Mouse (Mus musculus) large intestine, adult 2 months (tissue): ENCODE results near the gene Cflar. TPM values are rescaled to one million over a fixed set of nuclear protein-coding genes. Genes with fewer than 3 reads are reported as not detected.
"Not testable (repeated sequence)": the region's sequence is repeated elsewhere in the genome, so short reads cannot be mapped to it uniquely, and the experiment has no call there.

ENCODE experiments used
- DNase-seq: peaks from one replicate; pipeline ENCODE4 v3.0.0-alpha.2; 2012; ENCODE audit warnings: low read depth, low spot score
- WGBS: fragments of 180-500 bp; shearing (Covaris S2); methylation state at CpG from one replicate; pipeline ENCODE4 v1.1.7; 2018; 5-methylcytosine and 5-hydroxymethylcytosine counted together
- polyA plus RNA-seq: library from polyadenylated mRNA; depleted of rRNA; stranded (reverse); fragments of >200 nt; gene quantifications from 2 replicates; pipeline ENCODE4 v1.2.3, GENCODE M21; 2012

The Cflar gene
- polyA plus RNA-seq, 1 experiment = 29.0 TPM

- no peak for DNase-seq
- WGBS = 24% methylated on average over 9 of the region's 9 CpGs
These were observed 58.4 kb downstream of the Cflar start for GRCm38 (mm10) chr1:58769701-58770100.

GRCm38 (mm10) chr1:58770111-58770720 is 58.9 kb downstream of the Cflar start:
- DNase-seq = no peak
- WGBS = 23% methylated on average over 7 of the region's 7 CpGs

DNA sequence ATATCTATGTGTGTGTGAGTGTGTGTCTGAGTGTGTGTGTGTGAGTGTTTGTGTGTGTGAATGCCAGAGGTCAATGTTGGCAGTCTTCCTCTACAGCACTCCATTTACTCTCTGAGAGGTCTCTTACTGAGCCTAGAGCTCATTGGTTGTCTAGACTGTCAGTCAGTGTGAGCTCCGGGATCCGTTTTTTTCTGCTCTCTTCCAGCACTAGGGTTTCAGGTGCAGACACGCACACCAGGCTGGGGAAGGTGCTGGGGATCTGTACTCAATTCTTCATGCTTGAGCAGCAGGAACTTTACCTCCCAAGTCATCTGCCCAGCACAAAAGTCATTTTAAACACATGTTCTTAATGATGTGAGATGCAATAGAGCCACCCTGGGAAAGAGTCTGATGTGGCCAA is 60.8 kb downstream of the Cflar start:
- no peak for DNase-seq
- 84% methylated on average over 3 of the region's 3 CpGs for WGBS

- DNase-seq = no peak
These were observed 62.0 kb downstream of the Cflar start for GRCm38 (mm10) chr1:58773280-58773679.

DNA sequence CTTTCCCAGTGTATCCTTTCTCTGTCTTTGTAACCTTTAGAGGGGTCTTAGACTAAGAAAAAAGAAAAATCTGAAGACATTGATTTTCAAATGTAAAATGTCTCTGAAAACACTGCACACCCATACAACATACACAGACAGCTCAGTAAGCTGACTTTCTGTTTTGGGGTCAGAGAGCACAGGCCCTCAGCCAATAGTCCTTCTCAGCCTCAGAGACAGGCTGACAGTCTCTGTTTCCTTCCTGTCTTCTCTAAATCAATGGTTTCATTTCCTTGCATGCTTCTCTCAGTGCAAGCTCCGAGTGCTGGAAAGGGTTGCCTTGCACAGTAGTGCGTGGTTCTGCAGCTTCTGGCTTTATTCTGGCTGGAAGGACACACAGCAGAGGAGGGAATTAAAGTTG is 62.6 kb downstream of the Cflar start:
- DNase-seq = no peak
- 79% methylated on average over 2 of the region's 2 CpGs for WGBS

- 94% methylated on average over 5 of the region's 5 CpGs for whole genome bisulfite sequencing
- no peak for DNase-seq
These were observed 64.1 kb downstream of the Cflar start for GRCm38 (mm10) chr1:58775361-58775760.

- WGBS = 75% methylated on average over 1 of the region's 1 CpGs
- DNase-seq = no peak
These were observed 66.3 kb downstream of the Cflar start for GRCm38 (mm10) chr1:58777583-58777982.

- WGBS = 19% methylated on average over 1 of the region's 1 CpGs
- DNase-seq = no peak
These were observed 66.9 kb downstream of the Cflar start for GRCm38 (mm10) chr1:58778226-58778625.

DNA sequence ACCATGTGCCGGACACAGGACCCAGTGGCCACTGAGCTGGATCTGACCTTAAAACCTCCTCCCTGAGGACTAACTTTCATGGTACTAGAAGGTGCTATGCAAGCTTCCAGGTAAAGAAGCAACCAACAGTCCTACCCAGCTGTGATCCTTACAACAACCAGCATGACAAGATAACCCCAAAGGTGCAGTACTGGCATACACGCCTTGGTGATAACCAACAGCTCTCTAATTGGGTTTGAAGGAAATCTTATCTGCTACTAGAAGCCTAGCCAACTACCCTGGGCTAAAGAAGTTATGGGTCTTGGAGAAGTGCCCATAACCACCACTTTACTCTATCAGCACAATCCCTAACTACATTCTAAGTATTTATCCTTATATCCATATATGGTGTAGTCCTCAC is 75.0 kb downstream of the Cflar start:
- DNase-seq = no peak
- WGBS = 96% methylated on average over 2 of the region's 2 CpGs

DNA sequence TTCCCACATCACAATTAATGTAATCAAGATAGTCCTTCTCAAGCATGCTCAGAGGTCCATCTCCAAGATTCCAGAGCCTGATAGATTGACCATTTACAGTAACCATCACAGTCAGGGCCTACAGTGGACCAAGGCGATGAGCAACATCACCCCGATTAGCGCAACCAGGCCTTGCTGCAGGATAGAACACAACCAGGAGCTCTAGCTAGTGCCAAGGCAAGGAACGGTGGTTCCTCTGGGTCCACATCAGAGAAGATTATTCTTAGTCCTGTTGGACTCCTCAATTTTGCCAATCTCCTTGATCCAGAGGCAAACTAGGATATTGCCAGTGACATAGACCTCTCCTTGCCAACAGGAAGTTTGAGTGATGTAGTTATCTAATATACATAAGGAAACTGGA is 77.1 kb downstream of the Cflar start:
- 96% methylated on average over 4 of the region's 4 CpGs for WGBS
- no peak for DNase-seq

DNA sequence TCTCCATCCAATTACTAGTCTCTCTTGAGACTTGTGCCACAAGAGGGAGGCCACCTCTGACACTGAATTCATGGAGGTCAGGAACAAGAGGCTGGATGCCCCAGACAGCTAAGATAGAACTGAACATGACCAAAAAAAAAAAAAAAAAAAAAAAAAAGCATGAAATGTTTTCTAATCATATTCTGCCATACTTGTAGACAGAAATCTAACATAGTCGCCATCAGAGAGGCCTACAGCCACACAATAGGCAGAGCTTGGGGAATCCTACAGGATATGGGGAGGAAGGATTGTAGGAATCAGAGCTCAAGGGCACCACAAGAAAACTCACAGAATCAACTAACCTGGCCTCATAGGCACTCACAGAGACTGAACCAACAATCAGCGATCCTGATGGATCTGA is 83.4 kb downstream of the Cflar start:
- 45% methylated on average over 2 of the region's 2 CpGs for WGBS

DNA sequence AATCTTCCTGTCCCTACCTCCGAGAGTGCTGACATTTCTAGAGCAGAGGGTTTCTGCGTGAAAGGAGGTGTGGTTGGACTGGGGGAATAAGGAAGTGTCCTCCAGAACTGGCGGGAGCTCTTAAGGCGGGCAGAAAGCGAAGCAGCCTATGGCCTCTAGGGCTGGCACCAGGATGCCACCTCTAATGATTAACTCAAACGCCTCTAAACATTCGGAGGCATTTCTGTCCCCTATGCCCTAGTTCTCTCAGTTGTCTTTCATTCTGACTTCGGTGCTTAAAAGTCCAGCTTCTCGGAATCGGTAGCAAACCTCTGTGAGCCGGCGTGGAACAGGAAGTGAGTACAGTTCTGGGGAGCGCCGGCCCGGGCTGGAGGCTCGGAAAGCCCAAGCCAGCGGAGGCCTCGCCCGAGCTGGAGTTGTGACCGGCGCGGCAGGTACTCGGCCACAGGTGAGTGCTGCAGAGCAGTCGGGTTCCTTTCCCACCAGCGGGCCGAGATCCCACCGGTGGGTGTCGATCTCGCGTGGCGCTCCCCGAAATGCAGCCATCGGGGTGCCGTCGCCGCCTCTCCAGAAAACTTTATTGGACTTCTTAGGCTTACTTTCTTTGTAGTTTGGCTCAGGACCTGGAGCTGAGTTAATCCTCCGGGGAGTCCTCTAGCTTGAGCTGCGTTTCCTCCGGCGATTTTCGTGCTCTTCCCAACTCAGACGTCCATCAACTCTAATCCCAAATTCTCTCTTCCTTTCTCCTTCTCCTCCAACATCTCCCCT is 84.2 kb downstream of the Cflar start, which contains the start of gene Casp8:
Gene Casp8 (plus strand): TSS at position 84 of the 768 bp plus-strand sequence.
- WGBS = under 1% methylated on average over 42 of the region's 42 CpGs
- DNase-seq = peak; percentile 90

More for the DNA sequence above, 83.4 kb downstream of the Cflar start:
- DNase-seq = no peak

GRCm38 (mm10) chr1:58796059-58796363 is 84.7 kb downstream of the Cflar start:
- DNase-seq = no peak
- 2% methylated on average over 3 of the region's 3 CpGs for WGBS

- 16% methylated on average over 4 of the region's 4 CpGs for WGBS
These were observed 85.5 kb downstream of the Cflar start for GRCm38 (mm10) chr1:58796853-58797252.

GRCm38 (mm10) chr1:58797370-58797769 is 86.1 kb downstream of the Cflar start:
- 22% methylated on average over 2 of the region's 2 CpGs for WGBS
- DNase-seq = no peak

More at GRCm38 (mm10) chr1:58796853-58797252, 85.5 kb downstream of the Cflar start:
- no peak for DNase-seq

DNA sequence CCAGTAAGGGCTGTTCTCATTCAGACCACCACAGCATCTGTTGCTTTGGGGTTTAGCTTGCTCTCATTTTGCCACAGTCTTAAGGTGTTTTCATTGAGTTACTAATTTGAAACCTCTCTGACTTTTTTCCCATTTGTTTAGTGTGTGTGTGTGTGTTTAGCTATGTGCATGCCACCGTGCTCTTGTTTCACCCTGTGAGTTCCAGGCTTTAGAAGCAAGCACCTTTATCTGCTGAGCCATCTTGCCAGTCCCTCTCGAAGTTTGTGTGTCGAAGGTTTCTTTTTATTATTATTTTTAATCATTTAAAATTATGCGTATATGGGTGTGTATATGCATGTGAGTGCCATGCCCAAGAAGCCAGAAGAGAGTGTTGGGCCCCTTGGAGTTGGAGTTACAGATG is 87.6 kb downstream of the Cflar start:
- no peak for DNase-seq
- WGBS = 96% methylated on average over 4 of the region's 4 CpGs

GRCm38 (mm10) chr1:58800644-58801043 is 89.3 kb downstream of the Cflar start:
- DNase-seq = not testable (repeated sequence)
- WGBS = 87% methylated on average over 7 of the region's 7 CpGs

DNA sequence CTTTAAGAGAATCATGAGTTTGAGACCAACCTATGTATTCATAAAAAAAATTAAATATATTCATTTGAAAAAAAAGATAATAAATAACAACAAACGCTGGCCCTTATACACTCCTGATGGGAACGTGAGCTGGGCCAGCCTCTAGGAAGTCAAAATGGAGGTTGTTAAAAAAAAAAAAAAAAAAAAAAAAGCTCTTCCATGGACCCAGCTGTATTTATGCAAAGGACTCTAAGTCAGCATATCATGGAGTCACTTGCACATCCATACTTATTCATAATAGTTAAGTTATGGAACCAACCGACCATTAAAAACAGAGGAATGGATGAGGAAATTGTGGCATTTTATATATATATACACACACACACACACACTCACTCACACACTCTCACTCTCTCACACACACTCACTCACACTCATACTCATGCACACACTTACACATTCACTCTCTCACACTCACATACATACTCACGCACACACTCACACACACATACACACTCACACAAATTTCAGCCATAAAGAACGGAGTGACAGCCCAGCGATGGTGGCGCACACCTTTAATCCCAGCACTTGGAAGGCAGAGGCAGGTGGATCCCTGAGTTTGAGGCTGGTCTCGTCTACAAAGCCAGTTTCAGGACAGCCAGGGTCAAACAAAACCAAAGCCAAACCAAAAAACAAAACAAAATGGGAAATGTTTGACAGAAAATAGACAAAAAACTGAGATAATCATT is 90.4 kb downstream of the Cflar start:
- DNase-seq = no peak
- 41% methylated on average over 8 of the region's 8 CpGs for WGBS

DNA sequence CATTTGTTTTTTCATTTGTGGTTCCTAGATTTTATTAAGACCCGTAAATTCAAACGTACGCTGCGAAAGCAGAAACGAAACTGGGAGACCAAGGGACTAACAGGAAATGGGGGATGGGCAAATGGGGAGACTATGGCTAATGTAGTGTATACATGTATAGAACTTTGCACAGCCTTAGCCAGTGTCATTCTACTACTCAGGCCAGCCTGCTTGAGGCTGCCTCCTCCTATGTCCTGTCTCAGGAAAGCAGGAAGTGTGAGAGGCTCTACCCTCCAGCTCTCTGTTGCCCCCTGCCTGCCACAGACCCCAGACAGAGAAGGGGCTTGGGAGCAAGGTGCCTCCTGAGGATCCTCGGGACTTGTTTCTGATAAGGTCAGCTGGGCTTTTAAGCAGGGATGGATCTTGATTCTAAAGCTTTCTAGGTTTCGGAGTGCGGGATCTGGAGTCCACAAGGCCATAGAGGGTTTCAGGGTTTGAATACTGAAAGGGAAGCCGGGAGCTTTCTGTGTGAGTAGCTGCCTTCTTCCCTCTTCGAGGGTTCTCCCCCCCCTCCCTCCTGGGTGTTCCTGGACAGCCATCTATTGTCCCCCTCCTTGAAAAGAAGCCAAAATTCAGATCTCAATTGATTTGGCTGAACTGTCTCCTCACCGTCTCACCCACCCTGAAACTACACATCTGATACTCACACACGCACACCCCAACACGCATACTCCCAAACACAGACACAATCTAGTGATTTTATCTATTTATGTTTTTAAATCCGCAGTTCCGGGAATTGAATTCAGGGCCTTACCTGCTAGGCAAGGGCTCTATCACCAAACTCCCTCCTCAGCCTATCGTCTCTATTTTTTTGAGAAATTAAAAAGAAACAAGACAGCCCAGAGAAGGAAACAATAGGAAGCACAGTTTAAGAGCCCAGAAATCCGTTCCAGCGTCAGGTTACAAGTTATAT is 91.3 kb downstream of the Cflar start:
- WGBS = 18% methylated on average over 18 of the region's 18 CpGs
- peak; percentile 50 for DNase-seq

DNA sequence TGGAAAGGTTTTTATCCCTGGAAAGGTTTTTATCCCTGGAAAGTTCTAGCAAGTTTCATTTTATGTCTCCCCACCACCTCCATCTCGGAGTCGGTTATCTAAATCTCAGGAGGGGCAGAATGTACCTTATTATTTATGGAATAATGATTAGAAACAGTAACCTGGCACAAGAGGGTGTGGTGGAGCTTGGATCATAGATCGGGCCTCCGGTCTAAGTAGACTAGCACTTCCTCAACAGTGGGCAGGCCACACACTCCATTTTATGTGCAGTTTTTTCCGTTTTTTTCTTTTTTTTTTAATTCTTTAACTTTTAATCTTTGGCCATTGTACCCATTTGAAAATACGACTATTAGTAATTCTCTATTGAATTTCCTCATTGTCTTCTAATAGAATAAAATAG is 92.2 kb downstream of the Cflar start:
- 26% methylated on average over 6 of the region's 6 CpGs for WGBS
- DNase-seq = peak; percentile 27
